Mouse (Mus musculus): ENCODE results near the gene Senp1. TPM values are rescaled to one million over a fixed set of nuclear protein-coding genes. Genes with fewer than 3 reads are reported as not detected.

Gene Senp1
- polyA plus RNA-seq, 1 experiment from 2014 or later: 41.4 TPM

GRCm38 (mm10) chr15:98120831-98121230 is 27.3 kb upstream of the Senp1 start:
- Histone ChIP-seq H3K4me2 (replicated peaks) (no peak overlapping the region), H3K4me1 (no peaks in the 10 kb centered on the region), H3K36me3 (peaks cover 70% of the 10 kb centered on the region), H3K27me3 (no peaks in the 10 kb centered on the region), H3K9me3 (no peaks in the 10 kb centered on the region), H3K4me3 (no peak overlapping the region), H3K27ac (replicated peaks) (no peak overlapping the region), H3K9ac (replicated peaks) (no peak overlapping the region)
- 92% methylated on average over 20 of the region's 20 CpGs for WGBS
- no peak for ATAC-seq (ENCODE audit: low FRiP score, low read depth)

DNA sequence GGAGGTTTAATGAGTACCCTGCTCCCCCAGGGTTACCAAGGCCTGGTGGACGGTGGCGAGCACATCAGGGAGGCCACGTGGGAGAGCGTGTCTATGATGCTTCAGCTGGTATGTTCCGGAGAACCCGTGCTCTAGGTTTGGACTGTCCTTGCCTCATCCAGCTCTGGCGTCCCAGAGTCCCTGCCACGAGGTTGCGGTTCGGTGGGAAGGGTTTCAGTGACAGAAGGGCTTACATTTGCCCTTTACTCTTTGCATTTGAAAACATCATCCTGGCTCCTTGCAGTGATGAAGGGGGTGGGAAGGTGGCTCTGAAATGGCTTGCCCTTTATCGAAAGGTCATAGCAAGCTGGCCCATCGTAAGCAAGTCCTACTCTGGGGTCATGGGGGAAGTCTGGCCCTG is 25.8 kb upstream of the Senp1 start:
- no peak overlapping the region for H3K4me2 ChIP-seq (replicated peaks)
- H3K27ac ChIP-seq (replicated peaks): no peak overlapping the region
- no peaks in the 10 kb centered on the region for H3K4me1 ChIP-seq
- 90% methylated on average over 12 of the region's 12 CpGs for WGBS
- no peak overlapping the region for H3K4me3 ChIP-seq
- no peak for ATAC-seq (ENCODE audit: low FRiP score, low read depth)
- H3K9me3 ChIP-seq: no peaks in the 10 kb centered on the region
- H3K27me3 ChIP-seq: no peaks in the 10 kb centered on the region
- H3K36me3 ChIP-seq: peaks cover 79% of the 10 kb centered on the region
- H3K9ac ChIP-seq (replicated peaks): no peak overlapping the region

DNA sequence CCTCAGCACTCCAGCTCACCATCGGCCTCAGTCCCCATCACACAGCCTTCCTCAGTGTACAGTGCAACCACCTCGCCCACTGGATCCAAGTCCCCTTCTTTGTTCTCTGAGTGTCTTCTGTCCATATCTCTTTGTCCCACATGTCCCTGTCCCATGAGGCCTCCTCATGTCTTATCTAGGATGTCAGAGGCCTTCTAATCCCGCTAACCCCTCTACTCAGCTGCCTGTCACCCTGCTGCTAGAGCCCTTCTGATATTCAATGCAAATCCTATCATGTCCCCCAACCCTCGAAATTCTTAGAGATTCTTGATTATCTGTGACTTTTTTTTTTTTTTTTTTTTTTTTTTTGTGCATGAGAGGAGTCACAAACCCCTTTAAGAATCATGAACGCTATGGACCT is 22.7 kb upstream of the Senp1 start:
- 75% methylated on average over 5 of the region's 5 CpGs for WGBS
- Histone ChIP-seq H3K36me3 (peaks cover 62% of the 10 kb centered on the region), H3K9me3 (no peaks in the 10 kb centered on the region)

DNA sequence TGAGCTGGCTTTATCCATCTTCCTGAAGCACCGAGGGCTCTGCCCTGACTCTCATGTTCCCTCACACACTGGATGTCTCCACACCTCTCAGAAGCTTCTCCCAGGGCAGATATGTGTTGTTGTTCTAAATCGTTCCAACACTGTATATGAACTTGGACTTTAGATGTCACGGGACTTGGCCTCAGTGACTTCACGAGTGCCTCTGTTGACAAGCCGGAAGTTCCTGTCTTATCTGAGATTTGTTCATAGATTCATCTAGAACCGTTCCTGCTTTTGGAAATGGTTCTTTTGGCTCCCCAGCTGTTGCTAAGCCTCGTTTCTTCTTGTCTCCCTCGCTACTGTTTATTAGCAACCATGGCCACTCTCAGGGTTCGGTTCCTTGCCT is 22.2 kb upstream of the Senp1 start:
- no peaks in the 10 kb centered on the region for H3K9me3 ChIP-seq
- WGBS: 90% methylated on average over 9 of the region's 9 CpGs

More for the DNA sequence above, 22.7 kb upstream of the Senp1 start:
- Histone ChIP-seq H3K4me3 (no peak overlapping the region), H3K27ac (replicated peaks) (no peak overlapping the region), H3K4me1 (no peaks in the 10 kb centered on the region), H3K9ac (replicated peaks) (no peak overlapping the region), H3K4me2 (replicated peaks) (no peak overlapping the region), H3K27me3 (no peaks in the 10 kb centered on the region)
- no peak for ATAC-seq (ENCODE audit: low FRiP score, low read depth)

GRCm38 (mm10) chr15:98114852-98115778 is 21.6 kb upstream of the Senp1 start:
- Histone ChIP-seq H3K4me3 (no peak overlapping the region), H3K9me3 (no peaks in the 10 kb centered on the region), H3K27ac (replicated peaks) (no peak overlapping the region), H3K4me1 (peaks cover 3% of the 10 kb centered on the region; the same call in 1 of the 2 replicates), H3K9ac (replicated peaks) (no peak overlapping the region), H3K36me3 (peaks cover 50% of the 10 kb centered on the region), H3K4me2 (replicated peaks) (no peak overlapping the region), H3K27me3 (no peaks in the 10 kb centered on the region)
- no peak for ATAC-seq (ENCODE audit: low FRiP score, low read depth)
- 93% methylated on average over 10 of the region's 10 CpGs for WGBS

More for the DNA sequence above, 22.2 kb upstream of the Senp1 start:
- Histone ChIP-seq H3K4me2 (replicated peaks) (no peak overlapping the region), H3K4me1 (no peaks in the 10 kb centered on the region), H3K27ac (replicated peaks) (no peak overlapping the region), H3K9ac (replicated peaks) (no peak overlapping the region), H3K36me3 (peaks cover 56% of the 10 kb centered on the region), H3K4me3 (no peak overlapping the region), H3K27me3 (no peaks in the 10 kb centered on the region)
- ATAC-seq (ENCODE audit: low FRiP score, low read depth): no peak

- Histone ChIP-seq H3K9me3 (no peaks in the 10 kb centered on the region), H3K27me3 (no peaks in the 10 kb centered on the region), H3K36me3 (peaks cover 50% of the 10 kb centered on the region), H3K9ac (replicated peaks) (no peak overlapping the region), H3K27ac (replicated peaks) (no peak overlapping the region), H3K4me2 (replicated peaks) (no peak overlapping the region), H3K4me3 (no peak overlapping the region), H3K4me1 (peaks cover 9% of the 10 kb centered on the region)
- WGBS: 86% methylated on average over 10 of the region's 10 CpGs
- no peak for ATAC-seq (ENCODE audit: low FRiP score, low read depth)
Observed at GRCm38 (mm10) chr15:98114098-98114851, 20.7 kb upstream of the Senp1 start.

- WGBS: 82% methylated on average over 5 of the region's 5 CpGs
- peaks cover 24% of the 10 kb centered on the region for H3K4me1 ChIP-seq
- H3K27me3 ChIP-seq: 0 out of 2 replicates have a peak, but pooled peaks cover 5% of the 10 kb centered on the region
- H3K36me3 ChIP-seq: peaks cover 30% of the 10 kb centered on the region
- no peak overlapping the region for H3K9ac ChIP-seq (replicated peaks)
- no peak for ATAC-seq (ENCODE audit: low FRiP score, low read depth)
- no peak overlapping the region for H3K27ac ChIP-seq (replicated peaks)
- H3K4me2 ChIP-seq (replicated peaks): no peak overlapping the region
- H3K4me3 ChIP-seq: no peak overlapping the region
- no peaks in the 10 kb centered on the region for H3K9me3 ChIP-seq
Observed at GRCm38 (mm10) chr15:98111791-98112190, 18.2 kb upstream of the Senp1 start.

DNA sequence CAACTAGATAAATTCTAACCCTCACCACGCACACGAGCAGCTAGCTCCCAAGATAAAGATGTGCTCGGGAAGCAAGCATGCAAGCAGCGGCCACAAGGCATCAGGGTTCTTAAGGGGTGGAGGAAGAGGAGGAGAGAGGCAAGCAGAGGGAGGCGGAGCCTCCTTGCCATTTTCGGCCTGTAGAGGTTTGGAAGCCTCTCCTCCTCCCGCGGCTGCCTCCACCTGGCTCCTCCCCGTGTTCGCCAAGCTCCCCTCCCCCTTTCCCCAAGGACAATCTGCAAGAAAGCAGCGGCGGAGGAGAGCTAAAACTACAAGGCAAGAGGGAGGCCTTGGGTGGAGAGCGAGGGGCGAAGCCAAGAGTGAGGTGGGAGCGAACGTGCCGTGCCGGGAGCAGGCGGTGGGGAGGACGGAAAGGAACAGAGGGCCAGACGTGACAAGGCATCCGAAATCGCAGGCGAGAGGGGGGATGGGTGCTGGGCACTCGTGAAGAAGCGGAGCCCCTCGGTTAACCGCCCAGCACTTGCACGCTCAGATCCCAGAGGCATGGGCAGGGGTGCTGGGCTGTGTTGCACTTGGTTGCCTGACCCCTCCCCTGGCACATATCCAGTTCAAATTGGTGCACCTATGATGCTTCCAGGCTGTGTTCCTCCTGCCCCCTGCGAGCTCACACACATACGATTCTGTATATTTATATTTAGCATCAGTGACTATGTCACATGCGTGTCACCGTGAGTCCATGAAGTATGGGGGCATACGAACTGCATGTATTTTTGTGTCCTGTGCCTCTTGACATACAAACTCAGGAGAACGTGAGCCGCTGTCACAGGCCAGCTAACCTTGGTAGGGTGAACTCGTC is 15.0 kb upstream of the Senp1 start:
- Histone ChIP-seq H3K4me1 (peaks cover 24% of the 10 kb centered on the region), H3K27me3 (0 out of 2 replicates have a peak, but pooled peaks cover 5% of the 10 kb centered on the region), H3K9me3 (no peaks in the 10 kb centered on the region), H3K9ac (replicated peaks) (peak overlapping the region; percentile 74), H3K27ac (replicated peaks) (peak overlapping the region; percentile 79), H3K4me3 (peak overlapping the region; percentile 68), H3K36me3 (peaks cover 13% of the 10 kb centered on the region), H3K4me2 (replicated peaks) (peak overlapping the region; percentile 86)
- 5% methylated on average over 37 of the region's 37 CpGs for WGBS
- ATAC-seq (ENCODE audit: low FRiP score, low read depth): peak; percentile 95

DNA sequence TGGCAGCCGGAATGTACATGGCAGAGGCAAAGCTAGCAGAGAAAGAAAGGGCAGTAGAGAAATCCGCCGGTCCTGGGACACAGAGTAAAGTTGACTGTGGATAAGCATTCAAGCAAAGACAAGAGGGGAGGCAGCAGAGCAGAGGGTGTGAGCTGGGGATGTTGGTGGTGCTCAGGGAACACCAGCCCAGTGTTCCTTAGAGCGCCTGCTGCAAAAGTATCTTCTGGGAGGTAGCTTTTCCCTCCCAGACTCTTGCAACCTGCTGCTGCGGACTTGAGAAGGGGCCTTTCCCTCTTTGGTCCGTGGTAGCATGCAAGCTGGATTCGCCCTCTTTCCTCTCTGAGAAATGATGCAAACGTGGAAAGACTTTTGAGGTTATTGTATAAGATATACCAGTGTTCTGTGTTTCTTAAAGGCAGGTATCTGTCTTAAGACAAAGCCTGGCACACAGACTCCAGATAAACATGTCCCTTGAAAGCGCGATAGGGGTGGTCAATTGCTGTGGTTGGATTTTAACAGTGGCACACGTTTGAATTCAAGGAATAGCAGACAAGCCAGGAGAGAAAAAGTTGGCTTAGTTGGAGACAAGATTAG is 14.3 kb upstream of the Senp1 start:
- peaks cover 24% of the 10 kb centered on the region for H3K4me1 ChIP-seq
- 36% methylated on average over 11 of the region's 11 CpGs for WGBS
- peak overlapping the region; percentile 79; the same call in 1 of the 2 replicates for H3K27ac ChIP-seq (replicated peaks)
- no peaks in the 10 kb centered on the region for H3K9me3 ChIP-seq
- peak overlapping the region; percentile 74 for H3K9ac ChIP-seq (replicated peaks)
- H3K27me3 ChIP-seq: 0 out of 2 replicates have a peak, but pooled peaks cover 5% of the 10 kb centered on the region
- peak overlapping the region; percentile 86 for H3K4me2 ChIP-seq (replicated peaks)
- ATAC-seq (ENCODE audit: low FRiP score, low read depth): peak; percentile 35; the same call in 1 of the 2 replicates
- peaks cover 10% of the 10 kb centered on the region for H3K36me3 ChIP-seq
- peak overlapping the region; percentile 68 for H3K4me3 ChIP-seq

- no peak for ATAC-seq (ENCODE audit: low FRiP score, low read depth)
- 0 out of 2 replicates have a peak, but pooled peaks cover 5% of the 10 kb centered on the region for H3K27me3 ChIP-seq
- H3K4me2 ChIP-seq (replicated peaks): no peak overlapping the region
- H3K4me1 ChIP-seq: peaks cover 24% of the 10 kb centered on the region
- no peak overlapping the region for H3K9ac ChIP-seq (replicated peaks)
- no peaks in the 10 kb centered on the region for H3K9me3 ChIP-seq
- H3K4me3 ChIP-seq: no peak overlapping the region
- 80% methylated on average over 6 of the region's 6 CpGs for WGBS
- H3K36me3 ChIP-seq: peaks cover 5% of the 10 kb centered on the region; the same call in 1 of the 2 replicates
- H3K27ac ChIP-seq (replicated peaks): no peak overlapping the region
Observed at GRCm38 (mm10) chr15:98107230-98107629, 13.7 kb upstream of the Senp1 start.

GRCm38 (mm10) chr15:98106506-98106905 is 13.0 kb upstream of the Senp1 start:
- Histone ChIP-seq H3K27ac (replicated peaks) (no peak overlapping the region), H3K4me1 (peaks cover 24% of the 10 kb centered on the region), H3K27me3 (0 out of 2 replicates have a peak, but pooled peaks cover 5% of the 10 kb centered on the region), H3K4me2 (replicated peaks) (no peak overlapping the region), H3K9me3 (no peaks in the 10 kb centered on the region), H3K9ac (replicated peaks) (no peak overlapping the region), H3K36me3 (no peaks in the 10 kb centered on the region), H3K4me3 (no peak overlapping the region)
- ATAC-seq (ENCODE audit: low FRiP score, low read depth): no peak
- WGBS: 92% methylated on average over 6 of the region's 6 CpGs

All from midbrain, embryonic 12.5 days (tissue).